Comparison of ENCODE assay signal across 8 mouse cellular contexts in the genomic region with DNA sequence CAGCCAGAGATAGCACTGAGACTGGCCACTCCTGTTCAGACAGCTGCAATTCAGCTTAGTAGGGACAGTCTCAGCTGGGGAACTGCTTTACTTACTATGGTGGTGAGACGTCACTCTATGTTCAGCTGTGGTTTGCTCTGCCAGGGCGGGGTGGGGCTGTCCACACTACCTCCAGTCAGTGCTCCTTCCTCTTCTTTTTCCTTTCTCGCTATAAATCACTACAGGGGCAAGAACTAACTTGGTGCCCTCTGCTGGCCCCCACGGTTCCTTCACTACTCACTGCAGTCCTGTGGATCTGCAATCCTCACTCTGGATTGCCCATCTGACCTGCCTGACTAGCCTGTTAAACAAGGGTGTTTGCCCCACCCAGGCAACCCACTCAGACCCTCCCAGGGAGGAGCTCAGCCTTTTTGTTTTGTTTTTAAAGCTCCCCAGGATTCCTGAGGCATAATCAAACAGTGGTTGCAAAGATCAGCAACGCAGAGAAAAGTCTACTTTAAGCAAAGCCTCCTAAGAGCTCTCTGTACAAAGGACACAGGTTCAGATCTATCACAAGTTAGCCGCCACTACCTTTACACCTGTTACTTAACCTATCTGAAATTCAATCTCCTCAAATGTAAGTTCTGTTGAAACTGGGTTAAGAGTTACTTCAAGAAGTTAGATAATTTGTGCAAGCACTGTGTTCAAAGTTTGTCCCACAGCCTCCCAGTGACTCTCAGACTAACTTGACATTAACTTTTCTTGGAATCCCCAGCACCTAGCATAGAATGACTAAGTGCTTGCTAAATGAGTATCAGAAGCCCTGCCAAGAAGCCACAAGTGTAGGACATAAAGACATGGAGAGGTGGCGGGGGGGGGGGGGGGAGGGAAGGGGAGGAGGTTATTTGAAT. TPM values are rescaled to one million over a fixed set of nuclear protein-coding genes. Genes with fewer than 3 reads are reported as not detected.
DNase-seq lines count a peak whose midpoint lies in the region; ATAC-seq and TF ChIP-seq lines count a peak whose summit lies in the region.

No protein-coding gene starts in this region.

- no peak for TF ChIP-seq CTCF in thymus, adult 2 months (IDR thresholded peaks at IDR 0.05; ENCODE audit: borderline replicate concordance, control insufficient read depth, extremely low read depth, insufficient read depth, low read length, poor library complexity)

- H3K4me2 ChIP-seq in forebrain, embryonic 14.5 days (ENCODE audit: low read length), result peak overlapping the region; percentile 95
- H3K4me2 ChIP-seq in limb, embryonic 13.5 days (replicated peaks), result peak overlapping the region; percentile 94
- H3K4me2 ChIP-seq in midbrain, embryonic 13.5 days (replicated peaks), result peak overlapping the region; percentile 80

- H3K4me3 ChIP-seq in forebrain, embryonic 14.5 days (ENCODE audit: low read depth, low read length), result peak overlapping the region; percentile 48
- H3K4me3 ChIP-seq in hindbrain, embryonic 10.5 days, result peak overlapping the region; percentile 66
- H3K4me3 ChIP-seq in limb, embryonic 13.5 days, result peak overlapping the region; percentile 65
- H3K4me3 ChIP-seq in midbrain, embryonic 13.5 days (replicated peaks), result peak overlapping the region; percentile 56
- no peak overlapping the region for H3K4me3 ChIP-seq in thymus, adult 2 months (ENCODE audit: control insufficient read depth, insufficient read depth, low read length)

- no peaks in the 10 kb centered on the region for H3K36me3 ChIP-seq in forebrain, embryonic 14.5 days (ENCODE audit: control insufficient read depth, insufficient read depth, low read length)
- peaks cover 17% of the 10 kb centered on the region for H3K36me3 ChIP-seq in hindbrain, embryonic 10.5 days
- H3K36me3 ChIP-seq in limb, embryonic 13.5 days, result peaks cover 15% of the 10 kb centered on the region
- H3K36me3 ChIP-seq in midbrain, embryonic 13.5 days, result peaks cover 8% of the 10 kb centered on the region
- no peaks in the 10 kb centered on the region for H3K36me3 ChIP-seq in thymus, adult 2 months (ENCODE audit: control insufficient read depth, insufficient read depth, low read length)

- WGBS in forebrain, embryonic 14.5 days, result 43% methylated on average over 6 of the region's 7 CpGs
- 43% methylated on average over 7 of the region's 7 CpGs for WGBS in hindbrain, embryonic 10.5 days
- WGBS in limb, embryonic 13.5 days, result 58% methylated on average over 6 of the region's 7 CpGs
- WGBS in midbrain, embryonic 13.5 days, result 38% methylated on average over 6 of the region's 7 CpGs
- 8% methylated on average over 7 of the region's 7 CpGs for WGBS in thymus, adult 2 months

- H3K27me3 ChIP-seq in forebrain, embryonic 14.5 days (replicated peaks; ENCODE audit: control insufficient read depth, insufficient read depth, low read length), result no peaks in the 10 kb centered on the region
- H3K27me3 ChIP-seq in hindbrain, embryonic 10.5 days (ENCODE audit: insufficient read depth, poor library complexity, severe bottlenecking), result no peaks in the 10 kb centered on the region
- no peaks in the 10 kb centered on the region for H3K27me3 ChIP-seq in limb, embryonic 13.5 days
- no peaks in the 10 kb centered on the region for H3K27me3 ChIP-seq in midbrain, embryonic 13.5 days
- no peaks in the 10 kb centered on the region for H3K27me3 ChIP-seq in thymus, adult 2 months (ENCODE audit: control insufficient read depth, insufficient read depth, low read length)

- DNase-seq in adrenal gland, postnatal 14 days, result peak; percentile 53
- no peak for DNase-seq in adrenal gland, postnatal 25 days
- peak; percentile 77 for DNase-seq in brain, adult 2 months (ENCODE audit: low read depth, low spot score)
- peak; percentile 17 for DNase-seq in forebrain, embryonic 14.5 days (ENCODE audit: low spot score)
- DNase-seq in hindbrain, embryonic 10.5 days (ENCODE audit: low spot score), result no peak
- peak; percentile 52 for DNase-seq in thymus, adult 2 months

- H3K9ac ChIP-seq in forebrain, embryonic 14.5 days (ENCODE audit: low read length), result peak overlapping the region; percentile 80
- H3K9ac ChIP-seq in limb, embryonic 13.5 days, result peak overlapping the region; percentile 77
- peak overlapping the region; percentile 74 for H3K9ac ChIP-seq in midbrain, embryonic 13.5 days (replicated peaks)

- peak overlapping the region; percentile 97; the same call in 1 of the 2 replicates for H3K27ac ChIP-seq in forebrain, embryonic 14.5 days (ENCODE audit: low read depth, low read length)
- H3K27ac ChIP-seq in hindbrain, embryonic 10.5 days, result peak overlapping the region; percentile 97
- no peak overlapping the region; the same call in 1 of the 2 replicates for H3K27ac ChIP-seq in limb, embryonic 13.5 days
- peak overlapping the region; percentile 98; the same call in 1 of the 2 replicates for H3K27ac ChIP-seq in midbrain, embryonic 13.5 days
- H3K27ac ChIP-seq in thymus, adult 2 months (ENCODE audit: control insufficient read depth, insufficient read depth, low read length), result no peak overlapping the region

- peaks cover 14% of the 10 kb centered on the region for H3K4me1 ChIP-seq in forebrain, embryonic 14.5 days (ENCODE audit: control insufficient read depth, insufficient read depth, low read length)
- H3K4me1 ChIP-seq in hindbrain, embryonic 10.5 days (replicated peaks), result peaks cover 30% of the 10 kb centered on the region
- H3K4me1 ChIP-seq in limb, embryonic 13.5 days, result peaks cover 17% of the 10 kb centered on the region
- H3K4me1 ChIP-seq in midbrain, embryonic 13.5 days (replicated peaks), result peaks cover 30% of the 10 kb centered on the region
- peaks cover 16% of the 10 kb centered on the region for H3K4me1 ChIP-seq in thymus, adult 2 months (replicated peaks; ENCODE audit: control insufficient read depth, insufficient read depth, low read length)

- H3K9me3 ChIP-seq in forebrain, embryonic 14.5 days (replicated peaks; ENCODE audit: control insufficient read depth, low read length), result peaks cover 4% of the 10 kb centered on the region; the same call in 1 of the 2 replicates
- 0 out of 2 replicates have a peak, but pooled peaks cover 4% of the 10 kb centered on the region for H3K9me3 ChIP-seq in hindbrain, embryonic 10.5 days
- peaks cover 12% of the 10 kb centered on the region for H3K9me3 ChIP-seq in limb, embryonic 13.5 days
- H3K9me3 ChIP-seq in midbrain, embryonic 13.5 days, result peaks cover 3% of the 10 kb centered on the region; the same call in 1 of the 2 replicates

- ATAC-seq in forebrain, embryonic 14.5 days, result no peak; the same call in 1 of the 2 replicates
- ATAC-seq in limb, embryonic 13.5 days (ENCODE audit: low FRiP score, low read depth), result no peak
- ATAC-seq in midbrain, embryonic 13.5 days, result no peak

- no peak for TF ChIP-seq POLR2A in thymus, adult 2 months (IDR thresholded peaks at IDR 0.05; ENCODE audit: control insufficient read depth, extremely low read depth, insufficient read depth, low read length, poor library complexity)

RNA-seq across cellular contexts. Expression of a gene that starts 1.5 kb away (rescaled TPM):
- 92.7 and 101 TPM in 2 replicates for total RNA-seq in adrenal gland, postnatal 14 days (2021)
- 143 and 161 TPM in 2 replicates for total RNA-seq in adrenal gland, postnatal 25 days (2021)
- polyA plus RNA-seq in forebrain, embryonic 14.5 days (2014; fragmentation: Nextera tagmentation; extraction: Ambion mirVana), result 42.7 and 47.7 TPM in 2 replicates
- 50.8 and 57.3 TPM in 2 replicates for polyA plus RNA-seq in hindbrain, embryonic 10.5 days (2016; fragmentation: Nextera tagmentation; extraction: Ambion mirVana)
- polyA plus RNA-seq in limb, embryonic 13.5 days (2015; fragmentation: Nextera tagmentation; extraction: Ambion mirVana), result 92.0 and 100 TPM in 2 replicates
- polyA plus RNA-seq in midbrain, embryonic 13.5 days (2015; fragmentation: Nextera tagmentation; extraction: Ambion mirVana), result 34.4 and 35.0 TPM in 2 replicates
- polyA plus RNA-seq in thymus, adult 2 months (2012; rRNA removed), result 64.9 and 71.8 TPM in 2 replicates

RNA-seq across cellular contexts. Expression of a gene that starts 10.6 kb away (rescaled TPM):
- total RNA-seq in adrenal gland, postnatal 14 days (2021), result 19.6 and 20.2 TPM in 2 replicates
- total RNA-seq in adrenal gland, postnatal 25 days (2021), result 30.5 and 32.8 TPM in 2 replicates
- 106 and 149 TPM in 2 replicates for polyA plus RNA-seq in forebrain, embryonic 14.5 days (2014; fragmentation: Nextera tagmentation; extraction: Ambion mirVana)
- 119 and 135 TPM in 2 replicates for polyA plus RNA-seq in hindbrain, embryonic 10.5 days (2016; fragmentation: Nextera tagmentation; extraction: Ambion mirVana)
- 106 and 111 TPM in 2 replicates for polyA plus RNA-seq in limb, embryonic 13.5 days (2015; fragmentation: Nextera tagmentation; extraction: Ambion mirVana)
- polyA plus RNA-seq in midbrain, embryonic 13.5 days (2015; fragmentation: Nextera tagmentation; extraction: Ambion mirVana), result 196 and 215 TPM in 2 replicates
- 10.4 and 11.0 TPM in 2 replicates for polyA plus RNA-seq in thymus, adult 2 months (2012; rRNA removed)

RNA-seq across cellular contexts. Expression of a gene that starts 14.7 kb away (rescaled TPM):
- 125 and 126 TPM in 2 replicates for total RNA-seq in adrenal gland, postnatal 14 days (2021)
- total RNA-seq in adrenal gland, postnatal 25 days (2021), result 196 and 223 TPM in 2 replicates
- polyA plus RNA-seq in forebrain, embryonic 14.5 days (2014; fragmentation: Nextera tagmentation; extraction: Ambion mirVana), result 44.2 and 45.5 TPM in 2 replicates
- polyA plus RNA-seq in hindbrain, embryonic 10.5 days (2016; fragmentation: Nextera tagmentation; extraction: Ambion mirVana), result 35.9 and 43.5 TPM in 2 replicates
- polyA plus RNA-seq in limb, embryonic 13.5 days (2015; fragmentation: Nextera tagmentation; extraction: Ambion mirVana), result 49.9 and 50.9 TPM in 2 replicates
- polyA plus RNA-seq in midbrain, embryonic 13.5 days (2015; fragmentation: Nextera tagmentation; extraction: Ambion mirVana), result 45.4 and 49.5 TPM in 2 replicates
- 349 and 357 TPM in 2 replicates for polyA plus RNA-seq in thymus, adult 2 months (2012; rRNA removed)

RNA-seq across cellular contexts. Expression of a gene that starts 40.1 kb away (rescaled TPM):
- not detected in 2 replicates for total RNA-seq in adrenal gland, postnatal 14 days (2021)
- not detected in 2 replicates for total RNA-seq in adrenal gland, postnatal 25 days (2021)
- 0.99 TPM in 1 of 2 replicates, not detected in the other for polyA plus RNA-seq in forebrain, embryonic 14.5 days (2014; fragmentation: Nextera tagmentation; extraction: Ambion mirVana)
- 0.08 TPM in 1 of 2 replicates, not detected in the other for polyA plus RNA-seq in hindbrain, embryonic 10.5 days (2016; fragmentation: Nextera tagmentation; extraction: Ambion mirVana)
- not detected in 2 replicates for polyA plus RNA-seq in limb, embryonic 13.5 days (2015; fragmentation: Nextera tagmentation; extraction: Ambion mirVana)
- polyA plus RNA-seq in midbrain, embryonic 13.5 days (2015; fragmentation: Nextera tagmentation; extraction: Ambion mirVana), result not detected in 2 replicates
- polyA plus RNA-seq in thymus, adult 2 months (2012; rRNA removed), result 0.23 and 0.33 TPM in 2 replicates

RNA-seq across cellular contexts. Expression of a gene that starts 40.8 kb away (rescaled TPM):
- 2.0 and 2.6 TPM in 2 replicates for total RNA-seq in adrenal gland, postnatal 14 days (2021)
- 3.2 and 4.0 TPM in 2 replicates for total RNA-seq in adrenal gland, postnatal 25 days (2021)
- 0.34 and 0.49 TPM in 2 replicates for polyA plus RNA-seq in forebrain, embryonic 14.5 days (2014; fragmentation: Nextera tagmentation; extraction: Ambion mirVana)
- polyA plus RNA-seq in hindbrain, embryonic 10.5 days (2016; fragmentation: Nextera tagmentation; extraction: Ambion mirVana), result 0.50 and 0.93 TPM in 2 replicates
- polyA plus RNA-seq in limb, embryonic 13.5 days (2015; fragmentation: Nextera tagmentation; extraction: Ambion mirVana), result 0.47 and 0.88 TPM in 2 replicates
- 0.28 and 0.59 TPM in 2 replicates for polyA plus RNA-seq in midbrain, embryonic 13.5 days (2015; fragmentation: Nextera tagmentation; extraction: Ambion mirVana)
- 26.1 and 29.7 TPM in 2 replicates for polyA plus RNA-seq in thymus, adult 2 months (2012; rRNA removed)

Comparison
In these comparisons a context has a peak if more than half of its experiments do, and no peak if none do; other contexts are left out.
1. DNase-seq: peak in adrenal gland, postnatal 14 days (single experiment), brain, adult 2 months (single experiment), forebrain, embryonic 14.5 days (single experiment) and thymus, adult 2 months (single experiment); none in adrenal gland, postnatal 25 days (single experiment) and hindbrain, embryonic 10.5 days (single experiment).
2. H3K27ac ChIP-seq: peak in forebrain, embryonic 14.5 days (single experiment), hindbrain, embryonic 10.5 days (single experiment) and midbrain, embryonic 13.5 days (single experiment); none in limb, embryonic 13.5 days (single experiment) and thymus, adult 2 months (single experiment).
3. Peak in every context shown above with its lines, with median percentiles within 50 percentile points of each other: H3K4me2 ChIP-seq and H3K9ac ChIP-seq.